Mouse (Mus musculus) kidney, postnatal 25 days (tissue): ENCODE data around the gene Oxct1.

Source experiments
- DNase-seq, 2 experiments: peaks; one replicate each; pipeline ENCODE4 v3.0.0; 2021; ENCODE audit warnings: mixed read lengths in 2 of 2

Oxct1 gene

DNA sequence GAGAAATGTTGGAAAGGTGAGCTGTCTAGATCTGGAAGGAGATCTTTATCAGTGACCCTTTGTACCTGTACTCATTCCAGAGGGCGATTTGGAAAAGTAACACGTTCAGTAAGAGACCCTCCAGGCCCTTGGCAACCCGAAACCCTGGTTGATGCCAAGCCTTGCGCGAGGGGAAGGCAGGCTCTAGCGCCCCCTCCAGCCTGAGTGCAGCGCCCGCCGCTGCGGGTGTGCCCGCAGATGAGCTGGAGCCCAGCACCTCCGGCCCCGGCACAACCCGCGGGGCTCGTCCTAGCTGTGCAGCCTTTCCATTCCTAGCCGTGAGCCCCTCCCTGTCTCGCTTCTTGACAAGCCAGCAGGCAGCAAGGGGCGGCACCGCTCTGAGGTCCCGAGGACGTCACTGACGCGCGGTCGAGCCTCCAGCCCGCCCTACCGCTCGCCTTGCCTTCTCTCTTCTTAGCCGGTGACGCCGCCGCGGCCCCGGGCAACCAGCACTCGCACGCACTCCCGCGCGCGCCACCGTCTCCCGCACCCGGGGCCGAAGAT lies at the start of gene Oxct1:
Gene Oxct1 (plus strand): TSS at position 153 of the 543 bp plus-strand sequence.
- DNase-seq = peak; percentile 91 to 97

DNA sequence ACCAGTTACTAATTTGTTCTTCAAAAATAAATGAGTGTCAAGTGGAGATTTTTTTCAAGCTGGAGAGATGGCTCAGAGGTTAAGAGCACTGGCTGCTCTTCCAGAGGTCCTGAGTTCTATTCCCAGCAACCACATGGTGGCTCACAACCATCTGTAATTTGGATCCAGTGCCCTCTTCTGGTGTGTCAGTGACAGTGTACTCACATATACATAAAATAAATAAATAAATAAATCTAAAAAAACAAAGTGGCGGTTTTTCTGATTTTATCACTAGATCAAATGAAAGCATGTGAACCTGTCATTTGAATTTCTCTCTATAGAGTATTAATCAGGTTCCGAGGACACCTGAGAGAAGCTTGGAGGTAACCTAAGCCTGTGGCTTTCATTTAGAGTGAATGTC lies 47.9 kb upstream of the Oxct1 start:
- no peak for DNase-seq

DNA sequence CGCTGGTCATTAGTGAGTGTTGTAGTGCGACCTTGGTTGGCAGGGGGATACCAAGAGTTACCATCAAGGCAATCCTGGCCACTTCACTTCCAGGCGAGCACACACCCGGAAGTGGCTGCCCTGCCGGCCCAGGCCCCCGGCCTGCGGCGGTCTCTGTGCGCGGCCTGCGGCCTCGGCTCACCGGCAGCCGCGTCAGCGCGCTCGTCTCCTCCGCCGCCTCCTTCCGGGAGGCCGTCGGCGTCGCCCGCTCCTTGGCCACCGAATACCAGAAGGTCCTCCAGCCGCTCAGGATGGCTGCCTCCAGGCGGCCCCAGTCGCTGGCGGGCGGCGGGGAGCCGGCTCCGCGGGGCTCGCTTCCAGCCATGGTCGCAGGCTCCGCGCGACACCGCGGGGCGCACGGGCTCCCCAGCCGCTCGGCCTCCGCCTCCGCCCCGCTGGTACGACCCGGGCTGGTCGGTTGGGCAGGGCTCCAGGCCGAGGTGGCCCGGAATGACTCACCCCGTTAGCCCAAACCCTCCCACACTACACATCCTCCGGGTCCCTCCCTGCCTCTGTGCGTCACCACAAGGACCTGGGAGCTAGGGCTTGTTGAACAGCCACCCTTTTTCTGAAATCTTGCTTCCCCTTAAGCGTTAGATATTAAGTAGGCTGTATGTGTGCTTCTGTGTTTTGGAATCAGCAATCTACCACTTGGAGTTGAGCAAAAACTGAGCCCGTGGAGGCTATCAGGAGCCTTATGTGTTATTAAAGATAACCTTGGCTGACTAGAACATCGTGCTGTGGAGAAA lies 46.9 kb upstream of the Oxct1 start, which contains the start of gene Fbxo4:
Gene Fbxo4 (minus strand): TSS at position 513 of the 788 bp plus-strand sequence.
- peak; percentile 83 to 93 for DNase-seq

DNA sequence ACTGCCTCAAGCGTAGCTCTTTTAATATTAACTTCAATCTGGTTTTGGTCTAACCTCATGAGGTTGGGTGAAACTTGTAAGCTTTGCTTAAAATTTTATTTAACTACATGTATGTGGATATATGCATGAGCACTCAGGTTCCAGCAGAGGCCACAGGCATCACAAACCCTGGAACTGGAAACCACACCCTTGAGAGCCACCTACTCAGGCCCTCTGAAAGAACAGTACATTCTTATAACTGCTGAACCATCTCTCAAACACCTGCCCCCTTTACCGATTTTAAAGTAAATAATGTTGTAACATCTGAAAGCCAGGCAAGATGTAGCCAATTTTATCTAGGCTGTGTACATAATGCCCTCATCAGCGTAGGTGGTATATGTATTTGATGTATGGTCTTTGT lies 46.3 kb upstream of the Oxct1 start:
- no peak for DNase-seq

DNA sequence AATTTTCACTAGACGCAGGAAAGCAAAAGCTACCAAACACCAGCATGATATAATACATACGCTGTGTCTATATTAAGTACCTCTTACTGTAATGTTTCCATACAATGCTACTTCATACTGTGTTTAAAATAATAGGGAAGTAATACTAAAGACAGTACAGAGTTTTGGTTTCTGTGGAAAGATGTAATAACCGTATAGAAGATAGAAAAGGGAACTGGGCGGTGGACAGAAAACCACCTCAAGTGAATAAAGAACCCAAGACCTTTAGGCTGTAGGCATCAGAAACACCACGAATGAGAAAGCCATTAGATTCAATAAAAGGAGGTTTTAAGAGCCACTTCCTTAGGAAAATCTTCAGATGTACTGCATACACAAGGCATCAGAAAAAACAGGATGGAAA lies 43.5 kb upstream of the Oxct1 start:
- no peak for DNase-seq

DNA sequence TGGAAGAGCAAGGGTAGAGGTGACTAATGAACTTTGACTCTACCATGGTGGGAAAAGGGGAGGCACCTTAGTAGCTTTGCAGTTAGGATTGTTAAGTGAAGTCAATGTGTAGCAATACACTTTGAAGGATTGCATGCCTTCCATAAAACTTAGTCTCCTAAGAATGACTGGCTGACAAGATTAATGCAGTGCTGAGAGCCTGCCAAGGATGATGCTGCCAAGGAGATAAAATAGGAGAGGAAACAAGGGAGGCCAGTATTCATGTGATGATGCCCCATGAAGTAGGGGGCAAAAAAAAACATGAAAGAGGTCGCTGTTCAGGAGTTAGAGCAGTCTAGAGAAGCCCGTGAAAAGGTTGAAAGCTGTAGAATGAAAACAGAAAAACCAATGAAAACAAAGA lies 41.3 kb upstream of the Oxct1 start:
- DNase-seq = no peak

DNA sequence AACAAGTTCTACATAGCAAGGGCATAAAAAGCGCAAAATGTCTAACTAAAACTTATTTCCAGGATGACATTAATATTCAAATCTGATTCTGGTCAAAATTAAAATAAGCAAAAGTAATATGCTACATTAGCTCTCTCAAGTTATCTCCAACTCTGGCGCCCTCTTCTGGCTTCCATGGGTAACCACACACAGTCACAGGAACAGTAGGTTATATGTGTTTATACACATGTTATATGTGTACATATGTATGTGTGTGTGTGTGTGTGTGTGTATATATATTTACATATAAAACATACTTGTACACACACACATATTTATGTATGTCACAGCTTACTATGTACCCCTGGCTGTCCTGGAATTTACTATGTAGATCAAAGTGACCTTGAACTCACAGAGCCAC lies 38.2 kb upstream of the Oxct1 start:
- DNase-seq = peak; percentile 40 to 52

DNA sequence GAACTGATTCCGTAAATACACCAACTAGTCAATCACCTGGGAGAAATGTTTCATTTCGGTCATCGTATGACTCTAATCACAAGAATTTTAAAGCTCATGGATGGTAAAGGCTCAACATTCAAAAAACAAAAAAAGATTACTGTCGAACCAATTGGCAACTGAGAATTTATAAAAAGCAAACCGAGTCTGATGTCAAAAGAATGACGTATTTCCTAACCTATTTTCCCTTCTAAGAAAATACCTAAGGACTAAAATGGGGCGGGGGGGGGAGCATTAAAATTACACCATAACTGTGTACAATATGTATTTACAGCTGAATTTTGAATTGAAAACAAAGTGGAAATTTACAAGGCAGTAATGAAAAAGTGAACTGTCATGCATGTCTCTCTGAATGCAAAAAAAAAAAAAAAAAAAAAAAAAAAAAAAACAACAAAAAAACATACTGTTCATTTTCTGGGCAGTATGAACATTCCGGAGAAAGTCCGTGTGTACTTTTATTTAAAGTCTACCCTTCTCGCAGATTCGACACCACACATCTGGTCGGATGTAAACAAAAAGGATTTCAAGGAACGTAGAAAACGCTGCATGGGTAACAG lies 31.2 kb upstream of the Oxct1 start:
- DNase-seq = no peak

DNA sequence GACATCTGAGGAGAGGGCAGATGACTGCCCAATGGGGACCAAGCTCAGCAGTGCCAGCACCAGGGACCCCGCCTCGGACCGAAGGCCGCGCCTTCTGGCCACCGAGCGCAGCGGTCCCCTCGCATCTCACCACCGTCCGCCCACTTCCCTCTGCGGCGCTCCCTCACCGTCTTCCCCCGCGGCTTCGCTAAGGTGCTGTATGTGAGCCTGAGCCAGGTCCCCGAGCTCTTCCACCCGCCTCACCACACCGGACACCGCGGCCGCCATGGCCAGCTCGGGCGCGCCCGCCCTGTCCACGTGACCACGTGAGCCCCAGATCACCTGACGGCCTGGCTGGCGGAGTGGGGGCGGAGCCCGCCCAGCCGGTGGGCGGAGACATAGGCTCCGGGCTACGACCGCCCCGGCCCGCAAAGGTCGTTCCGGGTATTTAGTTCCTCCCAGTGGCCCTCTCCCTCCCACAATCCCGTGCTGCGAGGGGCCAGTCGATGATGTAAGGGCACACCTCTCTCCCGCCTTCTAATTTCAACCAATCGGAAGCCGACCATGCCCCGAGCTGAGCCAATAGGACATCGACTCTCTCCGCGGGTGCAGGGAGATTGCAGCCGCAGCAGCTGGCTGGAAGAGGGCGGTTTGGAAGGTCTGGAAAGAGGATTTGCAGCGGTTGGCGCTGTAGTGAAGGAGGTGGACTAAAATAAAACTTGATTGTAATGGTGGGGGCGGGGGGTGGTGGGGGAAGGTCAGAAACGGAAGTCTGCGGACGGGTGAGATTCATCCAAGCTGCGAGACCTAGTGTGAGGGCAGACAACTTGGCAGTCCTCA lies 30.5 kb upstream of the Oxct1 start, which contains the start of gene AW549877:
Gene AW549877 (minus strand): TSS at position 297 of the 819 bp plus-strand sequence.
- DNase-seq = peak; percentile 98 to 99

DNA sequence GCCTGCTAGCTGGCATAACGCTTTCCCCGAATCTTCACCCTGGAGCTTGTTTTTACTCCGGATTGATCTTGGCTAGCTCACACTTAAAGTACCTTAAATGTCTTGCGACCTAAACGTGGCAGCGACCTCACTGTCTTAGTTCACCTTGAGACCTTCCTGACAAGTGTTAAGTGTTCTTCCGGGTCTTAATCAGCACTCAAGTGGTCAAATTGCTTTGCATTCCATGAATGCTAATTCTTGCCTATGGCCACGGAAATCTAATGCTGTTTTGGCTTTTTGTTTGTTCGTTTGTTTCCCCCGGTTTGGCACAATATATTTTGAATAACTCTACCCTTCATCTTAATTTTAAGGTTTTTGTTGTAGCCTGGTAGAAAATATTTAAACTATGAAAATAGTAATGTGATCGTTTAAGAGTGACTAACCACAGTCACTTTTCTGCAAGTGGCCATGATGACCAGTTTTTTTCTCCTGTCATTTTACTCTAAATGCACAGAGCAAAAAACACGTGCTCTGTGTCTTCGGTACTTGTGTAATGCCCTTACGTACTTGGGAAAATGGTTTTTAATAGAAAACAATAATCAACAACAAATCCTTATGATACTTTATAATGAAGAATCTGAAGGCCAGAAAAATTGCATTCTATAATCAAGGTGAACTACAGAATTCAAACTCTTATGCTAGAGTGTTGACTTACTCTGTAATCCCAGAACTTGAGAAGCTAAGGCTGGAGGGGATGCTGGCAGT lies 29.7 kb upstream of the Oxct1 start:
- DNase-seq = no peak

DNA sequence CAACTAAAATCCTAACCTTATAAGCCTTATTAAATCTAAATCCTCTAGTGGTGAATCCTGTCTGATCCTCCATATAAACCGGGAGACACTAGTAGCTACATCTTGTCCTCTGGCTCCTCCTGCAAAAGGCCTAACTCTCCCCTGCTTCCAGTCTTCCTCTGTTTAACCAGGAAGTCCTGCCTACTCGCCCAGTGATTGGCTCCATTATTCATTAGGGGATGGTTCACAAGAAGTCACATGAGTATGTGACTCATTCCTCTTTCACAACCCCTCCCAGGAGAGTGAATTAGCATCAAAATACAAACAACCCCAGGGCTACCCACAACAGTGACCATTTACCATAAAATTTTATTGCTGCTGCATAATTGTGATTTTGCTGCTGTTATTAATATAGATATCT lies 27.0 kb upstream of the Oxct1 start:
- DNase-seq = no peak

DNA sequence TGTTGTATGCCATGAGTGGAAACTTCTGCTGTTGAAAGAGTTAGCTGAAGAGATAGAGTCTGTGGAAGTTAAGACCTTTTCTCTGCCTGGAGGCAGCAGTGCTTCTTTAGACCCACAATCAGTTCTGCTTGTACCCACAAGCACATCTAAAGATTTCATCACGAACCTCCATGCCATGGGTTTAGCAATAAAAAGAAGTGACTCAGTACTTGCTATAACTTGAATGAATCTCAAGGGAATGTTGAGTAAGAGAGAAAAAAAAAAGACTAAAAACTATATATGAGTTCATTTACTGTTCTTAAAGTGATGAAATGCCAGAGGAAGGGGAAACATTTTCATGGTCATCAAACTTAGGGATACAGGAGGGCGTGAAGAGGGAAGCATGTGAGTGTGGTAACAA lies 25.6 kb upstream of the Oxct1 start:
- no peak for DNase-seq

DNA sequence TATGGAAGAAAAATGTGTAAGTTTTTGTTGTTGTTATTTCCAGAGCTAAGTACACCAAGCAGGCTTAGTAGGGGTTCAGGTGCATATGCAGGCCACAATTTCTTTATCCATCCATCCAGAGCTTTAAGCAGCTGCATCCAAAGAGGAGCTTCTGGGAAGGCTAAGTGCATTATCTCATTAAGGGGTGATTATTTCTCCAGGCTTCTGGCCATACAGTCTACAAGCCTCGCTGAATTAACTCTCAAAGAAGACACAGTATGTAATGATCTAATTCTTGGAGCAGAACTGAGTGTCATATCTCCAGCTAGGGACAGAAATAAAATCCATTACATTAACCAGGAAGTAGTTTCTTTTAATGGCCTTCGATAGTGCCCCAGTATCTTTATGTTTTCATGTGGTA lies 12.3 kb upstream of the Oxct1 start:
- no peak for DNase-seq

DNA sequence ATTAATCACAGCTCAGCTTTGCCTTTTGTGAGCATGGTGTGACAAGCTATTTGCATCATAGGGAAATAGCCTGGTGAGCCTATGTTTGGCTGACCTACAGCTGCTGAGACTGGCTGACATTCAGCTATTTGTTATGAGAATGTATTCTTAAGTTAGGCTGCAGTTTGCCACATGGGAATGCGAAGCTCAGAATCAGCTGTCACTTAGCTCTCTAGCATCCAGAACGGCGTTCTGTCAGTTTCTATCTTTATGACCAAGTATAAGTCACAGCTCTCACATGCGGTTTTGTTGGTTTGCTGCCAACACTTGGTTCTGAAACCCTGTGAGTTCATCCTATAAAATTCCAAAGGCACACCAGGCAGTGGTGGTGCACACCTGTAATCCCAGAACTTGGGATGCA lies 5.5 kb upstream of the Oxct1 start:
- DNase-seq = no peak

DNA sequence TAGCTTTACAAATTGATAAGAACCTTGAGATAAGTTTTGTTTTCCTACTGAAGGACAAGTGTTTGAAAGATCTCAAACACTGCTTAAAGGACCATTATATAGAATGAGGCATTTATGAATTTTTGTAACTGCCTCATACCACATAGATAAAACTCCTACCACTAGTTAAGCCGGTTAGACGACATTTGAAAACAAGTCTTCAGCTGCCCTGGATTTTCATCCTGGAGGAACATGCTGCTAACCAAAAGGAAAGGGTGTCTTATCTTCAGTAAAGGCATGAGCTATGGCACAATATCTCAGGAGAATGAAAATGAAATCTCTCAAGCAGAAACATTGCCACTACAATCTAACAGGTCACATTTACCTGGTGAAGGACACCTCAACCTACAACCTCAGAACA lies 2.4 kb upstream of the Oxct1 start:
- DNase-seq = no peak

DNA sequence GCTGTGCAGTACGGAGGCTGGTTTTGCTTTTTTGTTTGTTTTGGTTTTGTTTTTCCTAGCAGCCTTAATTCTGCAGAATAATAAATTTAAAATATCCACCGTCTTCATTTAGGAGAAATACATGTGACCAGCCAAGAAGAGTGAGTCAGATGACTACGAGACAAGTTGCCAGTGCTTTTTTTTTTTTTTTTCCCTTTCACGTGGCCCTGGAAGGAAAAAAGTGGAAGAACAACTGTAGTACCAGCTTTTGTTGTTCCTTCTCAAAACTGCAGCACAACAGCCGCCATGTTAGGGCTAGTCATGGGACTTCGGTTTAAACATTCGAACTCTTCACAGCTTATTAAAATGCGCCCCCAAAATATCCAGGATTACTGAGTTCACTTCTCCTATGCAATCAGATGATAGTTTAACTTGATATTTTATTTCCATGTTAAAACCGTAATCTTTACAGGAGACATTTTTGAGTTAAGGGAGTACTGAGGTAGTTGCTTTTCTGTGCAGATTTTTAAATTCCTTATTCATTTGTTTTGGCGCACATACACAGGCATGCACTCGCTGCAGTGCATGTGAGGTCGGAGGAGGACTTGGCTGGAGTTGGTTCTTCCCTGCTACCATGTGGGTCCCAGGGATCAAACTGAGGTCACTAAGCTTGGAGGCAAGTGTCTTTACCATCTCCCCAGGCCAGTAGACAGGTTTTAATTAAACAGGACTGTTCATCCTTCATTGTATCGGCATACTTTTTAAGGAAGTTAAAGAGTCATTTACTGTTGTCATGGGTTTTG lies 1.3 kb upstream of the Oxct1 start:
- no peak for DNase-seq

DNA sequence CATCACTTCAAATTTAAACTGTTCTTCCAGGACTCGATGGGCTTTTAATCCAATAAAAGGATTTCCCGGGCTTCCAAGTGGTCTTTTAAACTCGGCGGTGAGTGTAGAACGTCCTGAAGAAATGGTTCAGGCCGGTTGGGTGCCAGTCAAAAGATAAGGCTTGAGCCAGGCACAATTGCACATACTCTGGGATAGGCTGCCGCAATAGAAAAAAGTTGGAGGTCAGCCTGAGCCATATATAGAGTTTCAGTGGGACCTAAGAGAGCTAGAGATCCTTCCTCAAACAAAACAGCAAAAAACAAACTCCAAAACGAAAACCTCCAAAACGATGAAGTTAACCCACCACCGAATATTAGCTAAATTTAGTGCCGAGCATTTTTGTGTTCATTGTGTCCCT lies 677 bp upstream of the Oxct1 start:
- no peak for DNase-seq

DNA sequence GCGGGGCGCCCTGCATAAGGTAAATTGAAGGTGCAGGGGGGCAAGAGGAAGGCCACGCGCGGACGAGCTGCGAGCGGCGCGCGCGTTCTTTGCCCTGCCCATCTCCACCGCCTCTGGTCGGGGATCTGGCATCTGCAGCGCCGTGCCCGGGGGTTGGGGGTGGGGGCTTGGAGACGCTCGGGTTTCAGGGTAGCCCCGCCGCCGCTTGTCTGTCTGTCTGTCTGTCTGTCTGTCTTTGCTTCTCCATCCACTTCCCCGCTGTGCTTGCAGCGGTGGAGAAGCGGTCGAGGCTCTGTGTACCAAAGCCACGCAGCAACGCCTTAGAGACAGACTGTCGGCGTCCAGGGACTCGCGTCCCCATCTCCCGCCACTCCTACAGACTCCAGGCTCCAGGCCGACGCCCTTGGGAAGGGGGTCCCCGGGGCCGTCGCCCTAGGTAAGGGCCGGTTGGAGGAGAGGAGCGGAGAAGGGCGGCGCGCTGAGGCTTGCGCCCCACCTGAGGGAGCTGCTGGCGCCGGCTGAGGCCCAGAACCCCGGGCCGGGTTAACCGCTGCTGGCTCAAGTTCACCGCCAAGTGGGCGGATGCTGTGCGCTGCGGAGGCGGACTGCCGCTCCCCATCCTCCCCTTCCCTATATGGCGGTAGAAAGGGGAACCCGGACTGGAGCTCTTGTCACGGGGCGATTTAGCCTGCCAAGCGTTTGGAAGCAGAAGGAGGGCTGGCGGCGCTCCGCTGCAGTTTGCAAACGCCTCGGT lies 825 bp downstream of the Oxct1 start:
- peak; percentile 84 to 93 for DNase-seq

DNA sequence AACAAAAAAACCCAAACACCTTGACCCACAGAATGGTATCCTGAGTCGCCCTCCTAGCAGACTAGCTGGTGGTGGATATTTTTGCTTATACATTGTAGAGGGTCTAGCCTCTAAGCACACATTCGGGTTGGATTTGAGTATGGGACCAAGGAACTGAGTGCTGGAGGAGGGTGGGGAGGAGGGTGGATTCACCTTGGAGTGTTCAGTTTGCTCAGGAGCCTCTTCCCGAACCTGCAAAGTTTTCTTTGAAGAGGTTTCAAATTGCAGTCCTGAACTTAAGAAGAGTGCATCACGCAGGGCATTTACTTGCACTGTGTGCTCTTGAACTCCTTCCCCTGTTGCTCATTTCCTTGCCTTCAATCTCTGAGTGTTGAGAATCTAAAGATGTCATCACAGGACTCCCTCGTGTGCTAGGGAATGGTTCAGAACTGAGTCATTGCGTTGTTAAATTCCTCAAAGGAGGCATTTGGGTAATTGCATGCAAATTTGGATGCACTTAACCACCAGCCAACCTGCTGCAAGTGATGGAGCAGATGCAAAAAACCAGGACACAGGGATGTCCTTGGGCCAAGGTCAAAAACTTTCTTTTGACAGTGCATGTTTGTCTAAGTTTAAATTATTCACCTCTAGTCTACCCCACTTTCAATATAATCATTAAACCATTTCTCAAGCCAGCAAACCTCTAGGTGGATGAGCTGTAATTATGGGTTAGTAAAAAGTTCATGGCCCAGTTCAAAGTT lies 1.7 kb downstream of the Oxct1 start:
- DNase-seq = peak in 1 of 2 experiments; percentile 41

DNA sequence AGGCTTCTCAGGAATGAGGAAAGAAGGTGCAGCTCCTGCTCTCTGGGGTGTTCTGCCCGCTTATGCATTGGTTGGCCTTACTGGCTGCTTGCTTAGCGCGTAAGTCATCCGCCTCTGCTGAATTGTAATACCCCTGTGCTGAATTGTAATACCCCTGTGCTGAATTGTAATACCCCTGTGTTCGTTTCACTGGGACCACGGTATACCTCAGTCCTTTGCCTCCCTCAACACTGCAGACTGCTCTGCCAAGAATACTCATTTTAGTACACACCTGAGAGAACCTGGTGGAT lies 2.2 kb downstream of the Oxct1 start:
- peak in 1 of 2 experiments; percentile 21 for DNase-seq
